In genomic region chr11:46059887-46060650, GRCm38 (mm10) we compare ENCODE assay signal across 11 mouse cellular contexts. TPM values are rescaled to one million over a fixed set of nuclear protein-coding genes. Genes with fewer than 3 reads are reported as not detected.
DNase-seq lines count a peak whose midpoint lies in the region; ATAC-seq and TF ChIP-seq lines count a peak whose summit lies in the region.
"Had no signal": no experiment of that assay in that cellular context is flagged by ENCODE, and none has a peak within 500 bp of the region (broad histone marks: within the 10 kb centered on the region; RNA-seq: fewer than 3 reads in every experiment).

No protein-coding gene starts in this region.

- no peaks in the 10 kb centered on the region for H3K9me3 ChIP-seq in hindbrain, postnatal 0 days (ENCODE audit: low read length)
- no peaks in the 10 kb centered on the region for H3K9me3 ChIP-seq in hindbrain, embryonic 13.5 days
- H3K9me3 ChIP-seq: embryonic facial prominence, embryonic 10.5 days; liver, embryonic 15.5 days had no signal

- no peak overlapping the region for H3K4me3 ChIP-seq in hindbrain, postnatal 0 days (ENCODE audit: low read length)
- no peak overlapping the region for H3K4me3 ChIP-seq in hindbrain, embryonic 13.5 days
- no peak overlapping the region for H3K4me3 ChIP-seq in spleen, adult 2 months (ENCODE audit: extremely low read depth, insufficient read depth, insufficient read length)
- H3K4me3 ChIP-seq: embryonic facial prominence, embryonic 10.5 days; liver, embryonic 15.5 days had no signal

- H3K27me3 ChIP-seq in hindbrain, postnatal 0 days (ENCODE audit: insufficient read depth, low read length) = no peaks in the 10 kb centered on the region
- H3K27me3 ChIP-seq in hindbrain, embryonic 13.5 days = no peaks in the 10 kb centered on the region
- no peaks in the 10 kb centered on the region for H3K27me3 ChIP-seq in spleen, adult 2 months (ENCODE audit: control insufficient read depth, insufficient read depth, low read length)
- no peaks in the 10 kb centered on the region for H3K27me3 ChIP-seq in splenic B cell, adult 2 months (ENCODE audit: control insufficient read depth, insufficient read depth, low read length, poor library complexity, severe bottlenecking)

- WGBS in hindbrain, postnatal 0 days = 79% methylated on average over 8 of the region's 8 CpGs
- 73% methylated on average over 8 of the region's 8 CpGs for WGBS in hindbrain, embryonic 13.5 days
- WGBS in spleen, adult 2 months = 58% methylated on average over 8 of the region's 8 CpGs

- peak; percentile 18; the same call in 1 of the 2 replicates for TF ChIP-seq CTCF in hindbrain, postnatal 0 days (IDR thresholded peaks at IDR 0.05; ENCODE audit: low read depth)
- TF ChIP-seq CTCF in spleen, adult 2 months (IDR thresholded peaks at IDR 0.05; ENCODE audit: extremely low read depth, insufficient read depth, insufficient read length, insufficient replicate concordance) = peak; percentile 13; the same call in 1 of the 2 replicates

- no peak overlapping the region for H3K4me2 ChIP-seq in hindbrain, postnatal 0 days (ENCODE audit: low read depth, low read length)
- no peak overlapping the region for H3K4me2 ChIP-seq in hindbrain, embryonic 13.5 days
- H3K4me2 ChIP-seq: liver, embryonic 15.5 days had no signal

- H3K4me1 ChIP-seq in hindbrain, postnatal 0 days (ENCODE audit: insufficient read depth, low read length) = 0 out of 2 replicates have a peak, but pooled peaks cover 2% of the 10 kb centered on the region
- peaks cover 34% of the 10 kb centered on the region for H3K4me1 ChIP-seq in hindbrain, embryonic 13.5 days (replicated peaks)
- H3K4me1 ChIP-seq in spleen, adult 2 months (ENCODE audit: control insufficient read depth, insufficient read depth, insufficient read length) = peaks cover 22% of the 10 kb centered on the region; the same call in 1 of the 2 replicates

- no peak overlapping the region for H3K27ac ChIP-seq in hindbrain, postnatal 0 days
- H3K27ac ChIP-seq in hindbrain, embryonic 13.5 days = no peak overlapping the region
- H3K27ac ChIP-seq in spleen, adult 2 months (ENCODE audit: insufficient read depth, low read length) = 0 out of 2 replicates have a peak overlapping the region, but pooled peaks have one; percentile 34
- H3K27ac ChIP-seq: embryonic facial prominence, embryonic 10.5 days; liver, embryonic 15.5 days had no signal

- H3K36me3 ChIP-seq in hindbrain, postnatal 0 days (ENCODE audit: insufficient read depth, low read length) = no peaks in the 10 kb centered on the region
- peaks cover 13% of the 10 kb centered on the region for H3K36me3 ChIP-seq in hindbrain, embryonic 13.5 days
- H3K36me3 ChIP-seq in spleen, adult 2 months (ENCODE audit: control insufficient read depth, insufficient read depth, low read length) = peaks cover 9% of the 10 kb centered on the region
- peaks cover 3% of the 10 kb centered on the region; the same call in 1 of the 2 replicates for H3K36me3 ChIP-seq in splenic B cell, adult 2 months (ENCODE audit: control insufficient read depth, insufficient read depth, low read length, poor library complexity, severe bottlenecking)
- H3K36me3 ChIP-seq: liver, embryonic 15.5 days had no signal

- DNase-seq in hindbrain, postnatal 0 days (ENCODE audit: low spot score) = no peak
- DNase-seq in spleen, adult 2 months (ENCODE audit: low read depth in 1 of 2, low spot score in 2 of 2) = peak in 1 of 2 experiments; percentile 41
- no peak for DNase-seq in spleen, postnatal 4 days (ENCODE audit: low spot score in 2 of 2)
- peak; percentile 55 for DNase-seq in ZHBTc4 (ENCODE audit: low read depth, low spot score)
- DNase-seq in splenic B cell, adult 2 months (ENCODE audit: low read depth, low spot score) = peak; percentile 54
- no peak for DNase-seq in cerebellum, postnatal 4 days (ENCODE audit: low spot score in 2 of 2)
- DNase-seq: kidney, adult 18-20 months had no signal

- no peak overlapping the region for H3K9ac ChIP-seq in hindbrain, postnatal 0 days (replicated peaks; ENCODE audit: low read length)
- no peak overlapping the region for H3K9ac ChIP-seq in hindbrain, embryonic 13.5 days
- H3K9ac ChIP-seq: liver, embryonic 15.5 days had no signal

- no peak for TF ChIP-seq POLR2A in spleen, adult 2 months (IDR thresholded peaks at IDR 0.05; ENCODE audit: low read depth, low read length)

- ATAC-seq in hindbrain, postnatal 0 days = no peak
- no peak for ATAC-seq in hindbrain, embryonic 13.5 days (ENCODE audit: low FRiP score)
- ATAC-seq: forebrain, embryonic 14.5 days had no signal

RNA-seq across cellular contexts. Expression of gene Adam19, which starts 4.3 kb away (rescaled TPM):
- total RNA-seq in hindbrain, postnatal 0 days (2014; rRNA removed) = 18.5 and 19.1 TPM in 2 replicates
- polyA plus RNA-seq in hindbrain, postnatal 0 days (2015; fragmentation: Nextera tagmentation; extraction: Ambion mirVana) = 5.6 and 5.8 TPM in 2 replicates
- 13.2 and 14.9 TPM in 2 replicates for polyA plus RNA-seq in hindbrain, embryonic 13.5 days (2015; fragmentation: Nextera tagmentation; extraction: Ambion mirVana)
- polyA plus RNA-seq in spleen, adult 2 months (2012; rRNA removed) = 21.3 and 24.9 TPM in 2 replicates

RNA-seq across cellular contexts. Expression of gene Gm12166, which starts 7.9 kb away (rescaled TPM):
- 6.5 and 10.6 TPM in 2 replicates for total RNA-seq in hindbrain, postnatal 0 days (2014; rRNA removed)
- polyA plus RNA-seq in hindbrain, postnatal 0 days (2015; fragmentation: Nextera tagmentation; extraction: Ambion mirVana) = 8.2 and 8.3 TPM in 2 replicates
- 5.0 and 7.9 TPM in 2 replicates for polyA plus RNA-seq in hindbrain, embryonic 13.5 days (2015; fragmentation: Nextera tagmentation; extraction: Ambion mirVana)
- polyA plus RNA-seq in spleen, adult 2 months (2012; rRNA removed) = 9.4 and 28.6 TPM in 2 replicates

Comparison
In these comparisons a context has a peak if more than half of its experiments do, and no peak if none do; other contexts are left out.
1. DNase-seq: peak in ZHBTc4 (single experiment) and splenic B cell, adult 2 months (single experiment); none in hindbrain, postnatal 0 days (single experiment), spleen, postnatal 4 days (0 of 2) and cerebellum, postnatal 4 days (0 of 2).